Mouse (Mus musculus): ENCODE results near the gene Mylk4. TPM values are rescaled to one million over a fixed set of nuclear protein-coding genes. Genes with fewer than 3 reads are reported as not detected.

Gene Mylk4
- polyA plus RNA-seq, 1 experiment from 2014 or later = 0.26 TPM

DNA sequence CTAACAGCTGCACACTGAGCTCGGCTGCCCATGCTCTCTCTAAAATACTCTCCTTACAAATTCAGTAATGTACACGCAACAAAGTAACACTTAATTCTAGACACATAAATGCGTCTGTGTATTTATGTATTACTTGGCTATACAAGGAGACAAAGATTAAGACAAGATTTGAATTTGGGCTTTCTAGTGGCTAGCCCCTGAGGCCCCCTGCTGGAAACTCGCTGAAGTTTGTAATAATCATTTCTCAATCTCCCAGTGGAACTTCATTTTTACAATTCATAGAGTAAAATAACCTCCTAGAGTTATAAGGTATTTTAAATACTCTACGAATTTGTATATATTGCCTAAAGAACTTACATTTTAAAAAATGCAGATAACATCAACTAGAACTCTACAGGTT is 699 bp downstream of the Mylk4 start:
- Histone ChIP-seq H3K27ac (no peak overlapping the region), H3K36me3 (no peaks in the 10 kb centered on the region), H3K4me3 (no peak overlapping the region), H3K9me3 (replicated peaks) (no peaks in the 10 kb centered on the region), H3K27me3 (ENCODE audit: low read depth, poor library complexity, severe bottlenecking) (no peaks in the 10 kb centered on the region), H3K4me1 (no peaks in the 10 kb centered on the region)
- no peak for DNase-seq (ENCODE audit: low spot score)
- 75% methylated on average over 5 of the region's 5 CpGs for WGBS

DNA sequence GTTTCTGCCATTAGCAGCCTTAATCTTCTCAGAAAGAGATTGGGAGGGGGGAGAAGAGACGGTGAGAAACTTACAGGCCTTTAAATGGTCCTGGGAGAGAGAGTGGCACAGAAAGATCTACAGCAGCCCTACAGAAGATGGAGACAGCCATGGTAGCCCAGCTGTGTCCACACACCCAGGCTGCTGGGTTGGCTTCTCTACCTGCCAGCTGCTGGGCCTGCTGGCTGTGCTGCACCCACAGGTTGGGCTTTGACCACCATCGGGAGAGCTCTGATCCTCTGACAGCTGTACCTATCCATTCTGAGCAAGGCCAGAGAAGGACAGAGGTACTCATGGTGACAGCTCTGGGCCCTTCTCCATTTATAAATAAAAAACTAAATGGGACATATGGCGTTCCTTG is 4.9 kb downstream of the Mylk4 start:
- Histone ChIP-seq H3K27ac (no peak overlapping the region), H3K36me3 (no peaks in the 10 kb centered on the region), H3K4me1 (no peaks in the 10 kb centered on the region), H3K9me3 (replicated peaks) (no peaks in the 10 kb centered on the region), H3K27me3 (ENCODE audit: low read depth, poor library complexity, severe bottlenecking) (no peaks in the 10 kb centered on the region), H3K4me3 (no peak overlapping the region)
- 69% methylated on average over 3 of the region's 3 CpGs for WGBS
- no peak for DNase-seq (ENCODE audit: low spot score)

DNA sequence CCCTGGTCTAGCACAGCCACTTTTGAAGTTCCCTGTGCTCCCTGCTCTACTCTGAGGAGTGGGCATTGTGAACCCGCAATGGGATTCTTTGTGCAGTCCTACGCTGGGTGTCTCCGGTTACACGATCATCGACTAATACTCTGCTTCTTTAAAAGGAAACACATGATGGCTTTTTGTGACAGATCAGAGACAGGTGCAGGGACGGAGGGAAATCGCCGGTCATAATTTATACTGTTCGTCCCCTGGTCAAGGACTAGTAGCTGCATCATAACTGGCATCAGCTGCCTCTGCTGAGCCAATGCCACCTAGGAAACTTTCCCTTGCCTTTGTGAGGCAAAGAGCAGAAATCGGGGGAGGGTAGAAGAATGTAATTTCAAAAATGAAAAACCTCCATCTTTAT is 7.4 kb downstream of the Mylk4 start:
- no peaks in the 10 kb centered on the region for H3K9me3 ChIP-seq (replicated peaks)
- DNase-seq (ENCODE audit: low spot score) = no peak
- WGBS = 82% methylated on average over 10 of the region's 10 CpGs

DNA sequence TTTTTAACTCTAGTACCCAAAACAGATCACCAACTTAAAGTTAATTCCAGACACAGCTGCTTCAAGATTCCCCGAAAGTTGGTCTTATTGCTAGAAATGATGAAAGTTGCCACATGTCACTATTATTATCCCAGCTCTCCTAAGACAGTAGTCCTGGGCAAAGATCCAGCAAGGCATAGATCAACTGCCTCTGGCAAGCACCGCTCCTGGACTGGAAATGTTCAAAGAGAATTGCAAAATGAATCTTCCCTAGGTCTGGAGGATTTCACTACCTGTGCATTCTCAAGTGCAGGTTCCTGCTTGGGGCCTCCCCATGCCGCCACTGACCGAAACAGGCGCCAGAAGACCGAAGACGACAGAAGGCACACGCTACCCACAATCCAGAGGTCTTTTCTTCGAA is 7.9 kb downstream of the Mylk4 start:
- no peak for DNase-seq (ENCODE audit: low spot score)
- H3K4me1 ChIP-seq = no peaks in the 10 kb centered on the region
- H3K27ac ChIP-seq = no peak overlapping the region
- no peak overlapping the region for H3K4me3 ChIP-seq
- no peaks in the 10 kb centered on the region for H3K27me3 ChIP-seq (ENCODE audit: low read depth, poor library complexity, severe bottlenecking)
- no peaks in the 10 kb centered on the region for H3K36me3 ChIP-seq
- WGBS = 94% methylated on average over 9 of the region's 9 CpGs
- H3K9me3 ChIP-seq (replicated peaks) = no peaks in the 10 kb centered on the region

More for the DNA sequence above, 7.4 kb downstream of the Mylk4 start:
- H3K4me3 ChIP-seq = no peak overlapping the region
- H3K4me1 ChIP-seq = no peaks in the 10 kb centered on the region
- H3K27ac ChIP-seq = no peak overlapping the region
- H3K36me3 ChIP-seq = no peaks in the 10 kb centered on the region
- no peaks in the 10 kb centered on the region for H3K27me3 ChIP-seq (ENCODE audit: low read depth, poor library complexity, severe bottlenecking)

DNA sequence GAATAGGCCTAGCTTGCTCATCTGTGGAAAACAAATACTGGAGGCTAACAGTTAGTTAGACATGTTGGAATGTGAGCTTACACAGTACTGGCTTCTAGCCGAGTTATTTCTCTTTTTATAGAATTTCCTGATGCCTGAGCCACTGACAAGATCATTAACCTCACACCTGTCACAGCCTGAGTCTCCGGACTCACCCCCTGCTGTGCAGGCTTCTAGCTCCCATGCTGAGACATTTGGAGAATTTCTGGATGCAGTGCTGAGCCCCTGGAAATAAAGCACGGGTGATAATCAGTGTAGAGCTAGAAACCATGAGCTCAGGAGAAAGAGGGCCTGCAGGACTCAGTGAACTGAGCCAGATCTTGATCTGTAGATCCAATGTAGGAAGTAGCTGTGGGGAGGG is 13.8 kb downstream of the Mylk4 start:
- Histone ChIP-seq H3K4me3 (no peak overlapping the region), H3K36me3 (no peaks in the 10 kb centered on the region), H3K9me3 (replicated peaks) (no peaks in the 10 kb centered on the region), H3K27me3 (ENCODE audit: low read depth, poor library complexity, severe bottlenecking) (0 out of 2 replicates have a peak, but pooled peaks cover 6% of the 10 kb centered on the region), H3K4me1 (peaks cover 3% of the 10 kb centered on the region; the same call in 1 of the 2 replicates), H3K27ac (no peak overlapping the region)
- WGBS = 32% methylated on average over 3 of the region's 3 CpGs
- DNase-seq (ENCODE audit: low spot score) = no peak

DNA sequence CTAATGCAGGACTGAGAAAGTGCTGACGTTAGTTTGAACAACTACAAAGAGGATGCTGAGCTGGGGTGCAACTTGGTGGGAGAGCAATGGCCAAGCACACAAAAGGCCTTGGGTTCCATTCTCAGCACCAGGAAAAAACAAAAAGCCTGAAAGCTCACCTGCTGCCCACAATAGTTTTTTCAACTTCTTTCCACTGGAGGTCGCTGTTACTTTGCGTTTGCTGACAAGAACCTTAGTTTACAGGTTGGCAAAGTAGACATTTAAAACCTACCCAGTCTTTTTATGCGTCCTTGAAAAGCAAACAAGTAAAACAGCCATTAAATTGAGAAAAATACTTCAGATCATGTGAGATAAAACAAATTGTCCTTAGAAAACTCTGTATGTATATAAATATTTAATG is 15.7 kb downstream of the Mylk4 start:
- Histone ChIP-seq H3K27me3 (ENCODE audit: low read depth, poor library complexity, severe bottlenecking) (0 out of 2 replicates have a peak, but pooled peaks cover 6% of the 10 kb centered on the region), H3K27ac (no peak overlapping the region), H3K9me3 (replicated peaks) (no peaks in the 10 kb centered on the region), H3K4me3 (no peak overlapping the region), H3K4me1 (peaks cover 3% of the 10 kb centered on the region; the same call in 1 of the 2 replicates), H3K36me3 (no peaks in the 10 kb centered on the region)
- WGBS = 11% methylated on average over 4 of the region's 4 CpGs
- no peak for DNase-seq (ENCODE audit: low spot score)

DNA sequence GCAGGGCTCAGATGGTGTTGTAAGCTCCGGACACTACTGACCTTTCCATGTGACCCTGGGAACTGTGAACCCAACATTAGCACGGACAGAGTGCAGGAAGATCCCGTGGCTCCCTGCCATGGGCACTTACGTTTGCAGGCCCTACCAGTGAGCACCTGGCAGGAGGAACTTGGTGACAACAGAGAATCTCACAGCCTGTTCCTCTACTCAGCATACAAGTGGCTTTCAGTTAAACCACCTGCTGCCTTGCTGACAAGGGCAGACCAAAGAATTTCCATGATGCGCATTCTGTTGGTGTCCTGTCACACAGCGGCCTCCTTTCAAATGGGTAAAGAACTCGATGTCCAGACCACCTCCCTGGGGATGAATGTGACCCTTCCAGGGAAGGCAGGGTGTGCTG is 19.3 kb downstream of the Mylk4 start:
- Histone ChIP-seq H3K9me3 (replicated peaks) (no peaks in the 10 kb centered on the region), H3K4me3 (no peak overlapping the region), H3K27me3 (ENCODE audit: low read depth, poor library complexity, severe bottlenecking) (peaks cover 20% of the 10 kb centered on the region; the same call in 1 of the 2 replicates), H3K27ac (no peak overlapping the region), H3K4me1 (peaks cover under 1% of the 10 kb centered on the region; the same call in 1 of the 2 replicates), H3K36me3 (no peaks in the 10 kb centered on the region)
- DNase-seq (ENCODE audit: low spot score) = no peak
- 38% methylated on average over 7 of the region's 7 CpGs for WGBS

DNA sequence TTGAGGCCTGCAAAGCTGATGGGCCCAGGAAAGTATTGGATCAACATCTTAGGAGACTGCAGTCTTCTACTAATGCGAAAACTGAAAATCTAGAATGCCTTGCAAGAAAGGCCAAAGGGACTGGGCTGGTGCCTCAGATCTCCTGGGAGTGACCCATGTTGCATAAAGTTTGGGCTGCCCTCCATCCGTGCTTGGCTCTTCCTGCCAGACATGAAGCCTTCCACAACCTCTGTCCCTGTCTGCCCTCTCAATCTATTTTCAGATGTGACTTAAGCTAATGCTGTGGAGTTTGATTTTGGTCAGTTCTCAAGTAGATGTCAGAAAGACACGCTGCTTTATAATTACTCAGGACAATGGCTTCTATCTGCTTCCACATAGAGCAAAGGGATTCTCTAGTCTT is 20.6 kb downstream of the Mylk4 start:
- 89% methylated on average over 3 of the region's 3 CpGs for WGBS
- peaks cover 24% of the 10 kb centered on the region for H3K27me3 ChIP-seq (ENCODE audit: low read depth, poor library complexity, severe bottlenecking)
- H3K4me3 ChIP-seq = no peak overlapping the region
- no peaks in the 10 kb centered on the region for H3K9me3 ChIP-seq (replicated peaks)
- DNase-seq (ENCODE audit: low spot score) = no peak
- peaks cover 10% of the 10 kb centered on the region for H3K4me1 ChIP-seq
- no peaks in the 10 kb centered on the region for H3K36me3 ChIP-seq
- H3K27ac ChIP-seq = no peak overlapping the region

DNA sequence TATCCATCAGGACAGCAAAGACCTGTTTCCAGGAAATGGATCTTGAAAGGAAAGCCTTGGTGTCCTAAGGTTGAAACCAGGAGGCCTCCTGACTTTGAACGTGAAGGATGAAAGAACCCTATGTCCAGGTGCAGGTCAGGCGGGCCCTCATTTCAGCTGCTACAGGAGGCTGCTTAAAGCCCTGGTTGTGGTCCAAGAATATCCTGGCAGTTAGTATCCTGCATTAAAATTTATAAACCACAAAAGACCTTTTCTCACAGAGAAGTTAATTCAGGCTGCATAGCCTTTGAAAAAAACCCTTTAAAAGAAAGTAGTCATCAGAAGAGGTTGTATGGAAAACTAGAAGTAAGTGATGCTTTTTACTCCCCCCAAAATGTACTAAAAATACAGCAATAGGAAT is 23.0 kb downstream of the Mylk4 start:
- H3K9me3 ChIP-seq (replicated peaks) = no peaks in the 10 kb centered on the region
- H3K4me3 ChIP-seq = no peak overlapping the region
- 87% methylated on average over 2 of the region's 2 CpGs for WGBS
- H3K4me1 ChIP-seq = peaks cover 21% of the 10 kb centered on the region
- DNase-seq (ENCODE audit: low spot score) = no peak
- H3K27me3 ChIP-seq (ENCODE audit: low read depth, poor library complexity, severe bottlenecking) = peaks cover 24% of the 10 kb centered on the region
- no peaks in the 10 kb centered on the region for H3K36me3 ChIP-seq
- H3K27ac ChIP-seq = no peak overlapping the region

DNA sequence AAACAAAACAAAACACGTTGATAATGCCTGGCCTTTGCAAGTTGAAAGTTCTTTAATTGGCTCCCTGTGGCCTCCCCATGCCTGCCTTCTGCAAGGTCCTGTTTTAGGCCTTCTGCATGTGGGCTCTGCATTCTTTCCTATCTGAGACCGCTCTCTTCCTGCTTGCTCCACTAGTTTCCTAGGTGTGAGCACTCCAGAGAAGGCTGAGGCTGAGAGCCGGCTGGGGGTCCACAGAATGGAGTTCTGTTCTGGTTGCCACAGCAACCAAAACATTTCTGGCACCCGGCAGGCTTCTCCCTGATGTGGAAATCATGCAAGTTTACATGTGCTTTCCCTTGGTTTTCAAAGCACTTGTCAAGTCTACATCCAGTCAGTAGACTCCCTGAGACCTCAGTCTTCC is 24.7 kb downstream of the Mylk4 start:
- Histone ChIP-seq H3K9me3 (replicated peaks) (no peaks in the 10 kb centered on the region), H3K4me3 (no peak overlapping the region), H3K36me3 (no peaks in the 10 kb centered on the region), H3K27me3 (ENCODE audit: low read depth, poor library complexity, severe bottlenecking) (peaks cover 31% of the 10 kb centered on the region), H3K27ac (no peak overlapping the region), H3K4me1 (peaks cover 21% of the 10 kb centered on the region)
- WGBS = 20% methylated on average over 4 of the region's 4 CpGs
- no peak for DNase-seq (ENCODE audit: low spot score)

DNA sequence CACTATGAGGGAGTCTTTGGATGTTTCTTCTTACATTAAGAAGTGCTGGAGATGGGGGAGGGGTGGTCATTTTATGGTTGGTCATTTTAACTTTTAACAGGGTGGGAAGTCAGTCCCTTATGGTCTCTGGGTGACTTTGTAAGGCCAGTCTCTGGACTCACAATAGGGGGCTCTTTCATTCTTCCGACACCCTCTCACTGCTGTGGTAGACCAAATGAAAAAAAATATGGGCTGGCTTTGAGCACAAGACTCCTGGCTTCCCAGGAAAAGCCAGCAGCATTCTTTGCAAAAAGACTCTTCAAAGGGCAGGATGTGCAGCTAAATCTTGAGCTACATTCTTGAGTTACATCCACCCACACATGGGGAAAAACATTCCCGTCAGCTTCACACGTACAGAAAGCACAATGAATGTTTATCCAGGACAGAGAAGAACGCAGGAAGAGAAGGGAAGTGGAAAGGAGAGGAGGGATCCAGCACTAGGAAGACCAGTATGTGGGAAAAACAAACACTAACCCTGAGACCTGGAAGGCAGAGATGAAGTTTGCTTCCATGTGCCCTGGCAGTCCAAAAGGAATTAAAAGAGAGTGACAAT is 31.6 kb downstream of the Mylk4 start:
- H3K9me3 ChIP-seq (replicated peaks) = no peaks in the 10 kb centered on the region
- H3K27ac ChIP-seq = no peak overlapping the region
- H3K36me3 ChIP-seq = no peaks in the 10 kb centered on the region
- no peak for DNase-seq (ENCODE audit: low spot score)
- peaks cover 17% of the 10 kb centered on the region; the same call in 1 of the 2 replicates for H3K27me3 ChIP-seq (ENCODE audit: low read depth, poor library complexity, severe bottlenecking)
- no peak overlapping the region for H3K4me3 ChIP-seq
- WGBS = 34% methylated on average over 4 of the region's 4 CpGs
- peaks cover 24% of the 10 kb centered on the region for H3K4me1 ChIP-seq

DNA sequence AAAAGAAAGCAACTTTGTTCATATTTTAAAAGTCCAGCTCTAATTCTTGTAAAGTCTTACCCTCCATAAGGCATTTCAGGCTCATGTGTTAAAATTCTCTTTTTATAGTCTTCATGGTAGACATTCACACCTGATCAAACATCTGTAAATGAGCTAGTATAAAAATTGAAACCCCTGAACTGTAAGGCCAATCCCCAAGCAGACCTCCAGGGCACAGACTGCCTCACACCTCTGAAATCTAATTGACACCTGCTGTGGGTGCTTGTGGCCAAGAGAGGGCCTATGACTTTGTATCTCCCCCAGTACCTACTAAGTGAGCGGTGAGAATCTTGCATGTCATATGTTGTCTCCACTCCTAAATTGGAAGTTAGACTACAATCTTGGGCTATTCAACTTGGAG is 33.2 kb downstream of the Mylk4 start:
- H3K27ac ChIP-seq = no peak overlapping the region
- DNase-seq (ENCODE audit: low spot score) = no peak
- H3K36me3 ChIP-seq = no peaks in the 10 kb centered on the region
- no peaks in the 10 kb centered on the region for H3K9me3 ChIP-seq (replicated peaks)
- H3K4me3 ChIP-seq = no peak overlapping the region
- peaks cover 22% of the 10 kb centered on the region for H3K4me1 ChIP-seq
- peaks cover 7% of the 10 kb centered on the region; the same call in 1 of the 2 replicates for H3K27me3 ChIP-seq (ENCODE audit: low read depth, poor library complexity, severe bottlenecking)
- WGBS = 78% methylated on average over 1 of the region's 1 CpGs

DNA sequence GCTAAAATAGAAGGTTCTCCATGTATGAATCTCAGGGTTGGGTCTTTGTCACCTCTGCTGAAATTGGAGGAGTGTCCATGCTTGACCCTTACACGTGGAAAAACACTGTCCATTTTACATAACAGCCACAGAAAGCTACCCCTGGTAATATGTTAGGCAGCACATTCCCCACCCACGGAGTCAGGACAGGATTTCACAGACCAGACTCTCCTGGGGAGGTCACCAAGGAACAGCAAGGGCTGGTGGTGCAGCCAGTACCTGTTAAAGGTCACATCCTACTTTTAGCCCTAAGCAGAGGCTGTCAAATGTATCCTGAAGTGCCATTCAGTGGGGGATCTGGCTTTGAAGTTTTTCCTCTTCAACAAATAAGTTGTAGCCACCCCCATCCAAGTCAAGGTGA is 35.3 kb downstream of the Mylk4 start:
- no peak overlapping the region for H3K27ac ChIP-seq
- WGBS = 54% methylated on average over 2 of the region's 2 CpGs
- DNase-seq (ENCODE audit: low spot score) = no peak
- no peaks in the 10 kb centered on the region for H3K36me3 ChIP-seq
- H3K4me3 ChIP-seq = no peak overlapping the region
- H3K4me1 ChIP-seq = peaks cover 22% of the 10 kb centered on the region
- H3K9me3 ChIP-seq (replicated peaks) = no peaks in the 10 kb centered on the region
- peaks cover 1% of the 10 kb centered on the region; the same call in 1 of the 2 replicates for H3K27me3 ChIP-seq (ENCODE audit: low read depth, poor library complexity, severe bottlenecking)

DNA sequence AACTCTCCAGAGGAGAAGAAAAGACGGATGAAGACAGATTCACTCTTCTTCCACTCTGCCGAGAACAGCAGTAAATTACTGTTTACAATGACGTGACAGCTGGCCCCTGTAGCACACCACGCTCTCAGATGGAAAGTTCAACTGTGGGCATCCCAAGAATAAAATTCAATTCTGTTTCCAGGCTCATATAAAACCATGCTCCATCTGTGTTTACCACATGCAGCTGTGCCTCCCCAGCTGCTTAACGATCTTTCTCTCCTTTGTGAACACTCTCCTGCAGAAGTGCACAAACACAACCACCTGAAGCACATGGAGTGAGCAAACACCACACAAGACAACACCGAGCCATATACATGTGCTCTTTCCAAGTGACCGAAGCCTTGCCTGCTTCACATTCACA is 42.6 kb downstream of the Mylk4 start:
- H3K27me3 ChIP-seq (ENCODE audit: low read depth, poor library complexity, severe bottlenecking) = peaks cover 1% of the 10 kb centered on the region; the same call in 1 of the 2 replicates
- DNase-seq (ENCODE audit: low spot score) = no peak
- 61% methylated on average over 7 of the region's 7 CpGs for WGBS

More for the DNA sequence above, 42.6 kb downstream of the Mylk4 start:
- Histone ChIP-seq H3K9me3 (replicated peaks) (no peaks in the 10 kb centered on the region), H3K4me1 (peaks cover 18% of the 10 kb centered on the region), H3K4me3 (no peak overlapping the region), H3K36me3 (no peaks in the 10 kb centered on the region), H3K27ac (no peak overlapping the region)

Data from limb, embryonic 10.5 days (tissue).